Mouse (Mus musculus): ENCODE measurements around the gene Mgrn1.
A peak's percentile ranks its signal among the peaks of the same experiment; 100 is the strongest.

The Mgrn1 gene

GRCm38 (mm10) chr16:4879101-4879707 is 6.8 kb upstream of the Mgrn1 start:
- DNase-seq (ENCODE audit: low read depth) = no peak

- peak; percentile 69 for DNase-seq (ENCODE audit: low read depth)
Measured at GRCm38 (mm10) chr16:4879708-4880124, 6.3 kb upstream of the Mgrn1 start.

GRCm38 (mm10) chr16:4880136-4880825 is 5.8 kb upstream of the Mgrn1 start, which contains the start of gene Ubald1:
Ubald1 (minus strand) TSS chr16:4880315.
- DNase-seq (ENCODE audit: low read depth) = peak; percentile 96

- no peak for DNase-seq (ENCODE audit: low read depth)
Measured at GRCm38 (mm10) chr16:4881400-4882351, 4.4 kb upstream of the Mgrn1 start.

GRCm38 (mm10) chr16:4884930-4885329 is 1.1 kb upstream of the Mgrn1 start:
- DNase-seq (ENCODE audit: low read depth) = no peak

- no peak for DNase-seq (ENCODE audit: low read depth)
Measured at GRCm38 (mm10) chr16:4886690-4887020, 606 bp downstream of the Mgrn1 start.

- DNase-seq (ENCODE audit: low read depth) = no peak
Measured at GRCm38 (mm10) chr16:4890201-4890709, 4.2 kb downstream of the Mgrn1 start.

GRCm38 (mm10) chr16:4892171-4892570 is 6.1 kb downstream of the Mgrn1 start:
- DNase-seq (ENCODE audit: low read depth) = no peak

GRCm38 (mm10) chr16:4894201-4894908 is 8.3 kb downstream of the Mgrn1 start:
- DNase-seq (ENCODE audit: low read depth) = no peak

- no peak for DNase-seq (ENCODE audit: low read depth)
Measured at GRCm38 (mm10) chr16:4896249-4897027, 10.4 kb downstream of the Mgrn1 start.

GRCm38 (mm10) chr16:4897146-4897730 is 11.2 kb downstream of the Mgrn1 start:
- DNase-seq (ENCODE audit: low read depth) = no peak

- DNase-seq (ENCODE audit: low read depth) = no peak
Measured at GRCm38 (mm10) chr16:4898881-4899280, 12.8 kb downstream of the Mgrn1 start.

GRCm38 (mm10) chr16:4899711-4900110 is 13.7 kb downstream of the Mgrn1 start:
- no peak for DNase-seq (ENCODE audit: low read depth)

GRCm38 (mm10) chr16:4901167-4901566 is 15.1 kb downstream of the Mgrn1 start:
- no peak for DNase-seq (ENCODE audit: low read depth)

- DNase-seq (ENCODE audit: low read depth) = no peak
Measured at GRCm38 (mm10) chr16:4902390-4902789, 16.3 kb downstream of the Mgrn1 start.

- no peak for DNase-seq (ENCODE audit: low read depth)
Measured at GRCm38 (mm10) chr16:4903491-4904102, 17.5 kb downstream of the Mgrn1 start.

- DNase-seq (ENCODE audit: low read depth) = no peak
Measured at GRCm38 (mm10) chr16:4904878-4905277, 18.8 kb downstream of the Mgrn1 start.

GRCm38 (mm10) chr16:4905591-4905990 is 19.5 kb downstream of the Mgrn1 start:
- DNase-seq (ENCODE audit: low read depth) = no peak

GRCm38 (mm10) chr16:4906559-4906958 is 20.5 kb downstream of the Mgrn1 start:
- DNase-seq (ENCODE audit: low read depth) = no peak

- DNase-seq (ENCODE audit: low read depth) = no peak
Measured at GRCm38 (mm10) chr16:4907386-4907785, 21.3 kb downstream of the Mgrn1 start.

Data from fibroblast of lung, adult 2 months (primary cell).